In the genomic region with DNA sequence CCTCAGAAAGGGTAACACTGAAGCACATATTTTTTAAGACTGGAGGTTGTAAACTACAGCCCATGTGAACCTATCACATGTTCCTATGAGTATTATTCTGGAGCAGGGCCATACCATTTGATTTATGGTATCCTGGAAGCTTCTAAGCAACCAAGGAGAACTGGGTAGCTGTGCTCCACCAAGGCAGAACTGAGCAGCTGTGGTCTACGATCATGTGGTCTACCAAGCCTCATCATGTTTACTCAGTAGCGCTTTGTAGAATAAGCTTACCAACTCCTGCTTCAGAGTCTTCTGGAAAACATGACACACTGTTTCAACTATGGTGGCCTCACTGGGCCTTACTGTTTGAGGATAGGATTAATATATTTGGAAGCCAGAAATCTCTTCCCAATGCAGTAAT, we compare ENCODE assay signal across 14 mouse cellular contexts. TPM values are rescaled to one million over a fixed set of nuclear protein-coding genes. Genes with fewer than 3 reads are reported as not detected.
DNase-seq lines count a peak whose midpoint lies in the region; ATAC-seq and TF ChIP-seq lines count a peak whose summit lies in the region.
"Had no signal": no experiment of that assay in that cellular context is flagged by ENCODE, and none has a peak within 500 bp of the region (broad histone marks: within the 10 kb centered on the region; RNA-seq: fewer than 3 reads in every experiment).

No protein-coding gene starts in this region.

- intact Hi-C loops in gastrocnemius, adult 2 months (cut with DNase I) = no loop called here

- H3K9me3 ChIP-seq in forebrain, embryonic 16.5 days (ENCODE audit: control insufficient read depth, low read length) = no peaks in the 10 kb centered on the region
- H3K9me3 ChIP-seq: forebrain, embryonic 15.5 days; hindbrain, embryonic 12.5 days; megakaryocyte, embryonic 14.5 days had no signal

- TF ChIP-seq POLR2A in embryonic fibroblast, embryonic 13.5 days (IDR thresholded peaks at IDR 0.05; ENCODE audit: low read depth, low read length) = no peak

- no peaks in the 10 kb centered on the region for H3K27me3 ChIP-seq in splenic B cell, adult 2 months (ENCODE audit: control insufficient read depth, insufficient read depth, low read length, poor library complexity, severe bottlenecking)
- H3K27me3 ChIP-seq in forebrain, embryonic 16.5 days (replicated peaks; ENCODE audit: control insufficient read depth, insufficient read depth, low read length) = no peaks in the 10 kb centered on the region
- H3K27me3 ChIP-seq: forebrain, embryonic 15.5 days; hindbrain, embryonic 12.5 days had no signal

- ATAC-seq in forebrain, embryonic 16.5 days = no peak
- ATAC-seq: forebrain, embryonic 15.5 days had no signal

- H3K4me3 ChIP-seq in gastrocnemius, adult 2 months = no peak overlapping the region
- no peak overlapping the region for H3K4me3 ChIP-seq in embryonic fibroblast, embryonic 13.5 days (ENCODE audit: insufficient read depth, low read length)
- H3K4me3 ChIP-seq in forebrain, embryonic 16.5 days (replicated peaks; ENCODE audit: low read length) = no peak overlapping the region
- H3K4me3 ChIP-seq: forebrain, embryonic 15.5 days; hindbrain, embryonic 12.5 days; megakaryocyte, embryonic 14.5 days had no signal

- peaks cover 6% of the 10 kb centered on the region for H3K36me3 ChIP-seq in splenic B cell, adult 2 months (ENCODE audit: control insufficient read depth, insufficient read depth, low read length, poor library complexity, severe bottlenecking)
- H3K36me3 ChIP-seq in forebrain, embryonic 16.5 days (ENCODE audit: control insufficient read depth, insufficient read depth) = no peaks in the 10 kb centered on the region

- no peak overlapping the region for H3K4me2 ChIP-seq in forebrain, embryonic 16.5 days (ENCODE audit: low read length)
- H3K4me2 ChIP-seq: forebrain, embryonic 15.5 days; hindbrain, embryonic 12.5 days had no signal

- WGBS in forebrain, embryonic 16.5 days = 96% methylated on average over 2 of the region's 2 CpGs

- no peak overlapping the region for H3K9ac ChIP-seq in forebrain, embryonic 16.5 days (replicated peaks; ENCODE audit: low read depth, low read length)
- H3K9ac ChIP-seq: forebrain, embryonic 15.5 days; hindbrain, embryonic 12.5 days had no signal

- DNase-seq in gastrocnemius, adult 2 months = no peak
- DNase-seq in gastrocnemius, adult 18-20 months (ENCODE audit: low spot score) = no peak
- peak; percentile 30 for DNase-seq in lung, postnatal 10 days
- DNase-seq in lung, postnatal 25 days (ENCODE audit: low spot score) = no peak
- peak; percentile 52 for DNase-seq in splenic B cell, adult 2 months (ENCODE audit: low read depth, low spot score)
- DNase-seq in testis, postnatal 10 days (ENCODE audit: low spot score) = no peak
- DNase-seq: gastrocnemius, postnatal 14 days; layer of hippocampus, postnatal 36 days; right cerebral cortex, postnatal 25 days had no signal

- peaks cover 9% of the 10 kb centered on the region for H3K4me1 ChIP-seq in embryonic fibroblast, embryonic 13.5 days (ENCODE audit: control insufficient read depth, insufficient read depth, low read length)
- H3K4me1 ChIP-seq in forebrain, embryonic 16.5 days (replicated peaks; ENCODE audit: control insufficient read depth, insufficient read depth, low read length) = no peaks in the 10 kb centered on the region
- H3K4me1 ChIP-seq: forebrain, embryonic 15.5 days; hindbrain, embryonic 12.5 days; megakaryocyte, embryonic 14.5 days had no signal

- no peak for TF ChIP-seq CTCF in gastrocnemius, adult 2 months (IDR thresholded peaks at IDR 0.05)
- no peak for TF ChIP-seq CTCF in embryonic fibroblast, embryonic 13.5 days (IDR thresholded peaks at IDR 0.05; ENCODE audit: borderline replicate concordance, insufficient read depth, low read length)

- peak overlapping the region; percentile 41 for H3K27ac ChIP-seq in gastrocnemius, adult 2 months
- H3K27ac ChIP-seq in embryonic fibroblast, embryonic 13.5 days (ENCODE audit: insufficient read depth, low read length) = peak overlapping the region; percentile 29
- H3K27ac ChIP-seq in forebrain, embryonic 16.5 days (ENCODE audit: low read length) = no peak overlapping the region
- H3K27ac ChIP-seq: forebrain, embryonic 15.5 days; hindbrain, embryonic 12.5 days had no signal

RNA-seq across cellular contexts. Expression of gene Nipal4, which starts 49.8 kb away (rescaled TPM):
- total RNA-seq in gastrocnemius, adult 2 months (2021) = not detected
- total RNA-seq in gastrocnemius, adult 18-20 months (2021) = not detected
- polyA plus RNA-seq in embryonic fibroblast, embryonic 13.5 days (2011; ENCODE audit: insufficient read length, low read depth, missing spikeins) = 8.6 and 15.5 TPM in 2 replicates
- polyA plus RNA-seq in forebrain, embryonic 16.5 days (2015; fragmentation: Nextera tagmentation; extraction: Ambion mirVana) = 0.11 and 0.29 TPM in 2 replicates

Comparison
In these comparisons a context has a peak if more than half of its experiments do, and no peak if none do; other contexts are left out.
1. DNase-seq: peak in lung, postnatal 10 days (single experiment) and splenic B cell, adult 2 months (single experiment); none in gastrocnemius, adult 2 months (single experiment), gastrocnemius, adult 18-20 months (single experiment), lung, postnatal 25 days (single experiment) and testis, postnatal 10 days (single experiment).